Mouse (Mus musculus): ENCODE measurements around the gene Arl10. TPM values are rescaled to one million over a fixed set of nuclear protein-coding genes. Genes with fewer than 3 reads are reported as not detected.
"Not testable (repeated sequence)": the region's sequence is repeated elsewhere in the genome, so short reads cannot be mapped to it uniquely, and the experiment has no call there.

Arl10 gene
- total RNA-seq, 2 experiments from 2014 or later: 9.8 TPM

DNA sequence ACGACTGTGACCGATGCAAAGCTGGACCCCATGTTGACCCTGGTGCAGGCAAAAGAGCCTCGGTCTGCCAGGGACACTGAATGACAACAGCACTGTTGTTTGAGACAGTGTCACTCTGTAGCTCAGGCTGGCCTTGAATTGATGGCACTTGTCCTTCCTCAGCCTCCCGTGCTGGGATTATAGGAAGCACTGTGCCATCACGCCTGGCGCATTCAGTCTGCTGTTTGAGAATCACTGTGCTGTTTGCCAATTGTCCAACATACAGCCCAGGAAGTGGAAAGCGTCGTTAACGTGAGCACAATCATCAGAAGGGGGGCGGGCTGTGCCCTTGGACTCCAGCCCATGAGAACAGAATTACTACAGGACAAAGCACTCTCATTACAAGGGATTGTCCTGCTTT lies 7.3 kb downstream of the Arl10 start:
- no peak for DNase-seq (ENCODE audit: low spot score in 2 of 2)

GRCm38 (mm10) chr13:54582860-54583259 lies 8.0 kb downstream of the Arl10 start:
- no peak for DNase-seq (ENCODE audit: low spot score in 2 of 2)

GRCm38 (mm10) chr13:54585831-54586230 lies 11.0 kb downstream of the Arl10 start:
- no peak for DNase-seq (ENCODE audit: low spot score in 2 of 2)

- no peak for DNase-seq (ENCODE audit: low spot score in 2 of 2)
Measured at GRCm38 (mm10) chr13:54589414-54589995, 14.7 kb downstream of the Arl10 start.

GRCm38 (mm10) chr13:54589996-54590951 lies 15.5 kb downstream of the Arl10 start, which contains the start of the genes Nop16 and Higd2a:
Nop16 (minus strand) TSS chr13:54590090.
Higd2a (plus strand) TSS chr13:54590207.
- peak; percentile 84 to 95 for DNase-seq (ENCODE audit: low spot score in 2 of 2)

DNA sequence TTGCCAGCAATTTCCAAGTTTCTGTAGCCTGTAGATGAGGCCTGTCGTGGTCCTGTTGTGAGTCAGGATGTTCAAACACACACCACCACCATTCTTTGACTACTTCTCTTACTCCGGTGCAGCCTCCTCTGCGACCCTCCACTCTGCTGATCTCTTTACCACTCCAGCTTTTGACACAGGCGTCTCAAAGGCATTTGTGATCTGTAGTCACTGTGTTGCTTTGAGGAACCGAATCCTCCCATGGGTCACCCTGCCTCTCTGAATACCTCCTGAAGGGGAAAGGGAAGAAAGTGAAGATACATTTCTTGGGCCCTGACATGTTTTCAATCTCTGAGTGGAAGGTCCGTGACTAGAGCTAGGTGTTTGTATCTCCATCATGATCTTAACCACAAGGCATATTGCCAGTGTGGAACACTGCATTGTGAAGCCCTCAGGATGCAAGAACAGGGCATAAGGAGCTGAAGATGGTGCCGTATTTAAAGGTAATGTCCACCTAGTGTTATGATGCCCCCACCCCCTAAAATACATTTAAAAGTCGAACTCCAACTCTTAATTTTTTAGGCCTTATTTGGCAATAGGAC lies 17.1 kb downstream of the Arl10 start:
- no peak for DNase-seq (ENCODE audit: low spot score in 2 of 2)

- no peak for DNase-seq (ENCODE audit: low spot score in 2 of 2)
Measured at GRCm38 (mm10) chr13:54593617-54594016, 18.8 kb downstream of the Arl10 start.

DNA sequence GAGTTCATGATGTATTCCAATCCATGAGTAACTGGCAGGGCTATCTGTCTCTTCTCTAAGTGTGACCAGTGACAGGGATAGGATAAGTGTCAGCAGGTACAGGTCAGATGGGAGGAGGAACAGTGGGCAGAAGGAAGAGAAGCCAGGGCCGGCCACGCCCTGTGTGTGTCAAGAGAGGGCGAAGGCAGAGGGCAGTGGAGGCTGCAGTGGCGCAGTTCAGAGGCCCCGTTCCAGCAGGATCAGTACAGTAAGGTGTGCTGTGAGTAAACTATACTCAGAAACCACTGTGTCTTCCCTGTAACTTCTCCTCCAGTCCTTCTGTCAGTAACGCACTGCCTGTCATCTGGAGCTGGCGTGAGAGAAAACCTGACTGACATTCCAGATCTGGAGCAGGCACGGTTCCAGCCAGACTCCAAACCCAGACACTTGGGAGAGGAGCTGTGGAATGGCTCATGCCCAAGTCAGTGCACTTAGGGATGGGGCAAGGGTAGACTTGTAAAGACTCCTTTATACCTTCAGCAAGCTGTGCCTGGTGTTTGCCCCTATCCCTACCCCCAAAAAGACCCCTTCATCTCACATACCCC lies 21.4 kb downstream of the Arl10 start:
- DNase-seq (ENCODE audit: low spot score in 2 of 2): no peak

DNA sequence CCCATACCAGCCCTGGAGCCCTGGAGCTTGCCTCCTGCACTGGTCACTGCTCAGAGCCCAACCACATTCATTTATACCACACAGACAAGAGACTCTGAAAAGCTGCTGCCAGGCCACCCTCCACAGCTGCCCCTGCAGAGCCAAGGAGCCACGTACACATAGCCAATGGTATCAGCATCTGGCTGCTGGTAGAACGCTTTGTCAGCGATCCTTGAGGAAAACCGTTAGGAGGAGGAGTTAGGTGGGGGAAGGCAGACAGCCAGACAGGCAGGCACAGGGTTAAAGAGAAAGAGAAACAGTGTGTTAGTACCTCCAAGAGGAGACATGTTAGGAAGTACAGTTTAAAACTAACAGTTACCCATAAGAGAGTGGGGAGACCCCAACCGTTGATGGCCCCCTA lies 22.1 kb downstream of the Arl10 start:
- no peak for DNase-seq (ENCODE audit: low spot score in 2 of 2)

DNA sequence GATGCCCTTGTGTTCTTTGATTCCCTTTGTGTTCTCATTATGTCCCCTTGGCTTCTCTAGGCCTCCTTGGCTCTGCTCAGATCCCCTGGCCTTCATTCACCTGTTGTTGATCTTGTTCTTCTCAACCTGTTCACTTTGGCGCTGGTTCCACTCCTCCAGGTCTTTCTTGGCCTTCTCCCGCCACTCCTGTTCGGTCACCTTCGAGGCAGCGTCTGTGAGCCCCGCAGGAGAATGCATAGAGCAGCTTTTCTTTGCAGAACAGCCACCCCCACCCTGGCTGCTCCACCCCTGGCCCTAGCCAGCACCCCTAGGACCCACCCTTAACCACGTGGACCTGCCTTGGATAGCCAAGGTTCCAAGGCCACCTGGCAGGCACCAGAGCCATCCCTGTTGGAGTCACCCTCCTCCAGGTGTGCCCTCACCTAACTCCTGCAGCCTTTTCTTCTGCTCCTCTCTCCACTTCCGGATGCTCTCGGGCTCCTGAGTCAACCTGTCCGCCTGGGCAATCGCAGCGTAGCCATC lies 23.9 kb downstream of the Arl10 start:
- no peak for DNase-seq (ENCODE audit: low spot score in 2 of 2)

GRCm38 (mm10) chr13:54602639-54603111 lies 27.9 kb downstream of the Arl10 start:
- DNase-seq (ENCODE audit: low spot score in 2 of 2): no peak

- DNase-seq (ENCODE audit: low spot score in 2 of 2): no peak
Measured at GRCm38 (mm10) chr13:54603501-54603900, 28.7 kb downstream of the Arl10 start.

DNA sequence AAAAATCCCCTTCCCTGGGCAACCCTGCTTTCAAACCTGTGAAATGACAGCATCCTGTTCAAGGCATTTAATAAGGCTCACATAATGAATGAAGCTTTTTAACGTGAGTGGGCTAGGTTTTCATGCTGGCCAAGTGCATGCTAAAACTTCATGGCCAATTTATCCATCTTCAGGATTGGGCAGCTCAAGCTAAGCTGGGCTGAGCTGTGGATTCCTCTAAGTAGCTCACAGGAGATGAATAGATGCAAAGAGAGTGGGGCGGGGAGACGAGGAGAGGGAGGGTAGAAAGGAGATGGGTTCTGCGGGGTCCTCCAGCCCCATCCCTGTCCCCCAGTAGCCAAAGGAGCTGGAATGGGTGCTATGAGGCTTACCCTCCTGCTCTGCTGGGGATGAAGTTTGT lies 29.4 kb downstream of the Arl10 start:
- DNase-seq (ENCODE audit: low spot score in 2 of 2): no peak

DNA sequence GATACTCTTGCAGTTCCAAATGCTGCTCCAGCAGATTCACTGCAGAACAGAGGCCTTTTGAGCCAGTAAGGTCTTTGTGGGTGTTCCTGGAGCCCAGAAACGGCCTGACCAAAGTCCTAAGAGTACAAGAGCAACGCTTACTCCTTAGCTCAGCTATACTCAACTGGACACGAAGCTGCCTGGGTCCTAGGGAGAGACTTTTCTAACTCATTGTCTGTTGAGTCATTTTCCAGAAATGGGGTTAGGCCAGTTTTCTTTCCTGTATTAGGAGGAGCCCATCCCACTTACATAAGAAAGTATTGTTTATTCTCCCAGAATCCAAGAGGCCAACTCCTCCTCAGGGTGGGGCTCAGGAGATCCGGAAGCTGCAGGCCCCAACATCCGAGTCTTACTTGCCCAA lies 30.6 kb downstream of the Arl10 start:
- DNase-seq (ENCODE audit: low spot score in 2 of 2): no peak

DNA sequence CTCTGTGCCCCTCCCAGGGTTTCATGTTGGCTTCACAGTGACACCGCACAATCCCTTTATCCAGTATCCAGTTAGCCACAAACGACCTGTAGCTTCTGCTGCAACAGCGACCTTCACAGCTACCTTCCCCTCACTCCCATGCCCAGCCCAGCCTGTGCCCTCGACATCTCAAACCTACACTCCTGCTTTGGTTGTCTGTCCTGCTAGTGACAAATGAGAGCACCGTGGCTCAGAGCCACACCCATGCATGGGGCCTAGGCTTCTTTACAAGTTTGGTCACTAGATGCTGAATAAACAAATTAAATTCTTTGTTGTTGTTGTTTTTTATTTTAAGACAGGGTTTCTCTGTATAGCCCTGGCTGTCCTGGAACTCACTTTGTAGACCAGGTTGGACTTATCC lies 32.4 kb downstream of the Arl10 start:
- no peak for DNase-seq (ENCODE audit: low spot score in 2 of 2)

DNA sequence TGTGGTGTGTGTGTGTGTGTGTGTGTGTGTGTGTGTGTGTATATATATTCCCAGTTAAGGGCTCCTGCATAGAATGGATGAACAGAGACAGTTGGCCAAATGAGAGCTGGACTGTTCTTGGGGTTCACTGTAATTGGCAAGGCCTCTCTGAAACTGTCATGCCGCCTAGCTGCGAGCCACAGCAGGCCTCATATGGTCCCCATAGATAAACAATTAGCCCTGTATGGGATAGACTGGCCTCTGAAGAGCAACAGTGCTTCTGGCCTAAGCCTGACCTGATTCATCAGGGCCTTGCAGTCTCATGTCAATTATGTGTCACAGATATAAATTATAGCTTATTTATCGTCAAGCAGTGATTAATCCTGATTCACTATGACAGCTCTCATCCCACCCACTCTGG lies 33.2 kb downstream of the Arl10 start:
- no peak for DNase-seq (ENCODE audit: low spot score in 2 of 2)

DNA sequence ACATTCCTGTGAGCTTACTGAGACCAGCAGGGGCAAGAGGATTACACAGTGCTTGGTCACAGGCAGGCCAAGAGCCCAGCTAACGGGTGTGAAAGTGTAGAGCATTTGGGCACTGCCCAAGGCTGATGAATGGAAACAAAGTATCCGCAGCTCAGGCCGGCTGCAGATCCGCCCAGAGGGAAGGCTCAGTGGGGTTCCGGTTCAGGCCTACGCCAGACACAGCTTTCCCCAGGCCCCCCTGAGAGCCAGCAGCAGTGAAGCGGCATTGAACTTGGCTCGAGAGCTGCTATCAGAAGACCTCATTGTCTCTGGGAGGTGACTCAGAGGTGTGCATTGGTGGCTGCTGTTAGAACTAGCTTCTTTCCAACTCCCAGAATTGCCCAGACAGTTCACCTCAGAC lies 33.9 kb downstream of the Arl10 start:
- no peak for DNase-seq (ENCODE audit: low spot score in 2 of 2)

GRCm38 (mm10) chr13:54609301-54609700 lies 34.5 kb downstream of the Arl10 start:
- no peak for DNase-seq (ENCODE audit: low spot score in 2 of 2)

DNA sequence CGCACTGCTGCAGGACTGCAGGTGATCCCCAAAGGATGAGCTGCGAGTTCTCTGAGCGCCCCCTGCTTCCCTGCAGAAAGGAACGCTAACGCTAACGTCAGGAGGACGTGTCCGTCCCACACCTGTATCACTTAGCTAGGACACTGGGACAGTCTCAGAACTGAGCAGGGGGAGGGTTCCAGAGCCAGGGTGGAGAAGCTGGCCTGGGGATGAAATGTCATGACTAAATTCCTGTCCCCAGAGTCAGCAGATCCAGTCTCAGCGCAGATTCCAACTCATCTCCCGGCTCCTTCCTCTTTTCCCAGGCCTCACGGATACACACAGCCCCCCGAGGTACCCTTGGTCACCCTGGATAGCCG lies 35.8 kb downstream of the Arl10 start:
- no peak for DNase-seq (ENCODE audit: low spot score in 2 of 2)

- peak; percentile 81 to 88 for DNase-seq (ENCODE audit: low spot score in 2 of 2)
Measured at GRCm38 (mm10) chr13:54610972-54611754, 36.3 kb downstream of the Arl10 start, which contains the start of gene Cltb. Cltb (minus strand) TSS chr13:54611344.

DNA sequence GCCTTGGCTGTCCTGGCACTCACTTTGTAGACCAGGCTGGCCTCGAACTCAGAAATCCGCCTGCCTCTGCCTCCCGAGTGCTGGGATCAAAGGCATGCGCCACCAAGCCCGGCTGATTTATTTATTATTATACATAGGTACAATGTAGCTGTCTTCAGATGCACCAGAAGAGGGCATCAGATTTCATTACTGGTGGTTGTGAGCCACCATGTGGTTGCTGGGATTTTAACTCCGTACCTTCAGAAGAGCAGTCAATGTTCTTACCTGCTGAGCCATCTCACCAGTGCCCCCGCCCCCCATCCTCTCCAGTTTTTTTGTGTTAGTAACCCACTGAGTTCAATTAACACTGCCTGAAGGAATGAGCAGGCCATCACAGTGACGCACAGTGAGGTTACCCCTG lies 38.3 kb downstream of the Arl10 start:
- not testable (repeated sequence) for DNase-seq (ENCODE audit: low spot score in 2 of 2)

All from gastrocnemius, postnatal 4 days (tissue).